Mouse (Mus musculus) neural tube, embryonic 12.5 days (tissue): ENCODE measurements around the gene Sspn. TPM values are rescaled to one million over a fixed set of nuclear protein-coding genes. Genes with fewer than 3 reads are reported as not detected.

Experiments used
- ATAC-seq: fragments of 200-750 bp; cut with Nextera tagmentation; 2 replicates; pipeline ENCODE4 v1.8.0; 2017; ENCODE audit warnings: low read depth, mild to moderate bottlenecking, moderate TSS enrichment, moderate library complexity; ENCODE audit not compliant: low FRiP score
- H3K27ac ChIP-seq: fragments of 300-500 bp; sonication (generic); 2 replicates; pipeline ENCODE4 v1.5.1; 2016
- H3K27me3 ChIP-seq: fragments of 300-500 bp; sonication (generic); replicated peaks from 2 replicates; pipeline ENCODE4 v1.6.1; 2016; ENCODE audit warnings: mild to moderate bottlenecking
- H3K36me3 ChIP-seq: fragments of 300-500 bp; sonication (generic); 2 replicates; pipeline ENCODE4 v1.6.1; 2016; ENCODE audit warnings: mild to moderate bottlenecking
- H3K4me1 ChIP-seq: fragments of 300-500 bp; sonication (generic); 2 replicates; pipeline ENCODE4 v1.6.1; 2016
- H3K4me2 ChIP-seq: fragments of 300-500 bp; sonication (generic); replicated peaks from 2 replicates; pipeline ENCODE4 v1.6.1; 2016; ENCODE audit warnings: mild to moderate bottlenecking
- H3K4me3 ChIP-seq: fragments of 300-500 bp; sonication (generic); 2 replicates; pipeline ENCODE4 v1.5.1; 2016
- H3K9ac ChIP-seq: fragments of 300-500 bp; sonication (generic); 2 replicates; pipeline ENCODE4 v1.6.1; 2016; ENCODE audit warnings: mild to moderate bottlenecking
- H3K9me3 ChIP-seq: fragments of 300-500 bp; sonication (generic); 2 replicates; pipeline ENCODE4 v1.6.1; 2016; ENCODE audit warnings: mild to moderate bottlenecking
- WGBS: fragments of 180-500 bp; shearing (Covaris S2); methylation state at CpG from one replicate; pipeline ENCODE4 v1.1.7; 2016; 5-methylcytosine and 5-hydroxymethylcytosine counted together
- polyA plus RNA-seq: library from polyadenylated mRNA; unstranded; fragments of >200 nt; fragmentation: Nextera tagmentation; extraction: Ambion mirVana; gene quantifications from 2 replicates; pipeline ENCODE4 v1.2.1, GENCODE M21; 2016

Gene Sspn
- polyA plus RNA-seq, 1 experiment from 2014 or later: 3.7 TPM

GRCm38 (mm10) chr6:145906096-145906890 is 25.1 kb upstream of the Sspn start:
- Histone ChIP-seq H3K4me3 (no peak overlapping the region), H3K36me3 (no peaks in the 10 kb centered on the region), H3K4me1 (no peaks in the 10 kb centered on the region), H3K9me3 (no peaks in the 10 kb centered on the region), H3K9ac (no peak overlapping the region), H3K27me3 (no peaks in the 10 kb centered on the region), H3K27ac (no peak overlapping the region), H3K4me2 (no peak overlapping the region)
- no peak for ATAC-seq
- WGBS: 70% methylated on average over 7 of the region's 7 CpGs

GRCm38 (mm10) chr6:145909943-145910342 is 21.5 kb upstream of the Sspn start:
- no peak for ATAC-seq
- no peaks in the 10 kb centered on the region for H3K27me3 ChIP-seq
- H3K9ac ChIP-seq: no peak overlapping the region
- H3K4me3 ChIP-seq: no peak overlapping the region
- no peaks in the 10 kb centered on the region for H3K9me3 ChIP-seq
- WGBS: 81% methylated on average over 4 of the region's 4 CpGs
- no peak overlapping the region for H3K4me2 ChIP-seq
- no peaks in the 10 kb centered on the region for H3K36me3 ChIP-seq
- H3K4me1 ChIP-seq: no peaks in the 10 kb centered on the region
- no peak overlapping the region for H3K27ac ChIP-seq

GRCm38 (mm10) chr6:145910469-145911426 is 20.7 kb upstream of the Sspn start:
- Histone ChIP-seq H3K36me3 (no peaks in the 10 kb centered on the region), H3K27me3 (no peaks in the 10 kb centered on the region), H3K4me3 (no peak overlapping the region), H3K4me1 (no peaks in the 10 kb centered on the region), H3K4me2 (no peak overlapping the region), H3K9ac (no peak overlapping the region), H3K9me3 (no peaks in the 10 kb centered on the region), H3K27ac (no peak overlapping the region)
- ATAC-seq: no peak
- 79% methylated on average over 3 of the region's 3 CpGs for WGBS

GRCm38 (mm10) chr6:145912232-145912631 is 19.2 kb upstream of the Sspn start:
- Histone ChIP-seq H3K36me3 (no peaks in the 10 kb centered on the region), H3K4me2 (no peak overlapping the region), H3K4me1 (no peaks in the 10 kb centered on the region), H3K9ac (no peak overlapping the region), H3K4me3 (no peak overlapping the region), H3K27me3 (no peaks in the 10 kb centered on the region), H3K9me3 (no peaks in the 10 kb centered on the region), H3K27ac (no peak overlapping the region)
- ATAC-seq: no peak

GRCm38 (mm10) chr6:145915435-145915834 is 16.0 kb upstream of the Sspn start:
- no peaks in the 10 kb centered on the region for H3K9me3 ChIP-seq

GRCm38 (mm10) chr6:145916401-145916800 is 15.0 kb upstream of the Sspn start:
- Histone ChIP-seq H3K4me3 (no peak overlapping the region), H3K36me3 (no peaks in the 10 kb centered on the region), H3K9ac (no peak overlapping the region), H3K27me3 (no peaks in the 10 kb centered on the region), H3K9me3 (no peaks in the 10 kb centered on the region), H3K4me2 (no peak overlapping the region), H3K27ac (no peak overlapping the region), H3K4me1 (no peaks in the 10 kb centered on the region)
- ATAC-seq: no peak
- 23% methylated on average over 6 of the region's 6 CpGs for WGBS

More at GRCm38 (mm10) chr6:145915435-145915834, 16.0 kb upstream of the Sspn start:
- no peak for ATAC-seq
- WGBS: 93% methylated on average over 2 of the region's 2 CpGs
- Histone ChIP-seq H3K9ac (no peak overlapping the region), H3K27me3 (no peaks in the 10 kb centered on the region), H3K4me1 (no peaks in the 10 kb centered on the region), H3K36me3 (no peaks in the 10 kb centered on the region), H3K4me2 (no peak overlapping the region), H3K4me3 (no peak overlapping the region), H3K27ac (no peak overlapping the region)

GRCm38 (mm10) chr6:145918236-145918635 is 13.2 kb upstream of the Sspn start:
- Histone ChIP-seq H3K9me3 (no peaks in the 10 kb centered on the region), H3K4me1 (no peaks in the 10 kb centered on the region), H3K36me3 (no peaks in the 10 kb centered on the region), H3K4me2 (no peak overlapping the region), H3K27me3 (no peaks in the 10 kb centered on the region), H3K4me3 (no peak overlapping the region), H3K27ac (no peak overlapping the region), H3K9ac (no peak overlapping the region)
- ATAC-seq: no peak
- WGBS: 88% methylated on average over 5 of the region's 5 CpGs

- WGBS: 86% methylated on average over 6 of the region's 6 CpGs
Observed at GRCm38 (mm10) chr6:145923594-145923993, 7.8 kb upstream of the Sspn start.

GRCm38 (mm10) chr6:145934001-145934696 is 2.7 kb downstream of the Sspn start:
- WGBS: 12% methylated on average over 28 of the region's 28 CpGs

More at GRCm38 (mm10) chr6:145923594-145923993, 7.8 kb upstream of the Sspn start:
- Histone ChIP-seq H3K27me3 (no peaks in the 10 kb centered on the region), H3K4me3 (no peak overlapping the region), H3K9me3 (no peaks in the 10 kb centered on the region), H3K27ac (no peak overlapping the region), H3K4me1 (no peaks in the 10 kb centered on the region), H3K4me2 (no peak overlapping the region), H3K36me3 (no peaks in the 10 kb centered on the region), H3K9ac (no peak overlapping the region)
- ATAC-seq: no peak

GRCm38 (mm10) chr6:145934697-145935240 is 3.3 kb downstream of the Sspn start:
- no peaks in the 10 kb centered on the region for H3K9me3 ChIP-seq
- H3K36me3 ChIP-seq: no peaks in the 10 kb centered on the region
- peak overlapping the region; percentile 66; the same call in 1 of the 2 replicates for H3K9ac ChIP-seq
- ATAC-seq: peak; percentile 45
- H3K27ac ChIP-seq: 0 out of 2 replicates have a peak overlapping the region, but pooled peaks have one; percentile 50
- peak overlapping the region; percentile 75 for H3K4me2 ChIP-seq
- no peaks in the 10 kb centered on the region for H3K27me3 ChIP-seq
- 77% methylated on average over 9 of the region's 9 CpGs for WGBS
- peak overlapping the region; percentile 42 for H3K4me3 ChIP-seq
- peaks cover 10% of the 10 kb centered on the region for H3K4me1 ChIP-seq

More at GRCm38 (mm10) chr6:145934001-145934696, 2.7 kb downstream of the Sspn start:
- Histone ChIP-seq H3K27ac (peak overlapping the region; percentile 50; the same call in 1 of the 2 replicates), H3K4me1 (peaks cover 10% of the 10 kb centered on the region), H3K9me3 (no peaks in the 10 kb centered on the region), H3K36me3 (no peaks in the 10 kb centered on the region), H3K4me2 (peak overlapping the region; percentile 75), H3K27me3 (no peaks in the 10 kb centered on the region), H3K9ac (peak overlapping the region; percentile 66), H3K4me3 (peak overlapping the region; percentile 42)
- peak; percentile 96 for ATAC-seq

GRCm38 (mm10) chr6:145935912-145936311 is 4.5 kb downstream of the Sspn start:
- 88% methylated on average over 2 of the region's 2 CpGs for WGBS
- H3K9me3 ChIP-seq: no peaks in the 10 kb centered on the region
- peaks cover 10% of the 10 kb centered on the region for H3K4me1 ChIP-seq
- no peak overlapping the region for H3K9ac ChIP-seq
- H3K27ac ChIP-seq: no peak overlapping the region
- no peak for ATAC-seq
- no peaks in the 10 kb centered on the region for H3K27me3 ChIP-seq
- H3K36me3 ChIP-seq: no peaks in the 10 kb centered on the region
- no peak overlapping the region for H3K4me2 ChIP-seq
- H3K4me3 ChIP-seq: no peak overlapping the region
